Mouse (Mus musculus) mouse trophoblast stem cell (cell line): ENCODE data around the gene Cog1.

Source experiments
- in situ Hi-C, 2 experiments: fragments of 300-500 bp; cut with MseI, MboI; formaldehyde crosslinking; loops; 2 replicates in 1 of 2; 3 replicates in 1 of 2; pipeline ENCODE4 v1.15.1; 2025

Cog1 gene

DNA sequence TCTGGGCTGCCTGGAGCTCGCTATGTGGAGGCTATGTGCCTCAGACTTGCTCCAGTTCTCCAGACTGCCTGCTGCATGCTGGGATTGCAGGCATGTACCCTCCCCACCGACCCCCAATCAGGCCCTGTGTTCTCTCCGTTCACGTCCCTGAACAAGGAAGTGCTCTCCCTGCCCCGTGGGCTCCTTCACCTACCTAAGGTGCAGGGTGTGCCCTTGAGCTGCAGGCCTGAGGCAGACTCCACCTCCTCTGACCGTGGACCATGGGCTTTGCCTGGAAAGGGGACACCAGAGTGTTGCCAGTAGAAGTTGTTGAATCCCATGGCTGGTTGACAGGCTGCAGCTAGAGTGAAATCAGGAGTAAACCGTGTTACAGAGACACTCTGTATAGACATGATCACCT, 50.7 kb downstream of the Cog1 start:
- in situ Hi-C loops = loop anchor here (5.0 kb wide), 2 partner anchors 108 to 113 kb away; no protein-coding TSS in a partner anchor

DNA sequence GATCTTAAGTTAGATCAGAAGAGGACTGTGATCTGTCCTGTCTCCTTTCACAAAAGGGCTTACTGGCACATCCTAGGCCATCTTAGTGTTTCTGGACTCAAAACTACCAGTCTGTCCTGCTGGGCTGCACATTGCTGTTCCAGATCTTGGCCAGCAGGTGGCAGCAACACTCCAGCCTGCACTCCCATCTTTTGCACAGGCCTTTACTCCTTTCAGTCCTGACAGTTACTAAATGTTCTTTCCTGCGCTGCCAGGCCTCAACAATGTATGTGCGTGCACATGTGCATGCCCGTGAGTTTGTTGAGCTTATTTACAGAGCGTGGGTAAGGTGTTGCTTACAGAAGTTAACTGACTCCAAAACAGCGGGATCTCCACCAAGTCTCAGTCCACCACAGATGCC, 54.8 kb downstream of the Cog1 start:
- in situ Hi-C loops = loop anchor here (5.0 kb wide), 2 partner anchors 104 to 109 kb away; no protein-coding TSS in a partner anchor

DNA sequence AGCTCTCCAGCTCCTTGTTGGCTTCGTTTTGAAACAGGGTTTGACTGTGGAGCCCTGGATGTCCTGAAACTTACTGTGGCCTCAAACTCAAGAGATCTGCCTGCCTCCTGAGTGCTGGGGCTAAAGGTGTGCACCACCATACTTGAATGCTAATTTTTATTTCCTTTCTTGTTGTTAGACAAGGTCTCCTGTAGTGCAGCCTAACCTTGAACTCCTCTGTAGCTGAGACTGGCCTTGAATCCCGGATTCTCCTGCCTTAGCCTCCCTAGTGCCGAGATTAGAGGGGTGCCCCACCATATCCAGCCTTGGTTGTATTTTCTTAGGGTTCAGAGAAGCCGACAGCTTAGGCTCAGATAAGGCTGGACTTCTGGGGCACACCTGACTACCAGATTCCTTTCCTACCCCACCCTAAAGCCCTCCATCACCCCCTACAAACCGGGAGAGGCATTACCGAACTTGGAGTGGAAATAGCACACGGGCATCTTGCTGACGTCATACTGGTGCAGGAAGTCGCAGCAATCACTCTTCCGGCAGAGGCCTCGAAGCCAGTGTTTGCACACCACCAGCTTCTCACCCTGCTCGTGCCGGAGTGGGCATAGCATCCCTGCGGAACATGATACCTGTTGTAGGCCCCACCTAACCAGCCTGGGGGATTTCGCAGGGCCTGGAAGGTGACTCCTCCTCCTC, 57.1 kb downstream of the Cog1 start:
- in situ Hi-C loops = no loop called here

DNA sequence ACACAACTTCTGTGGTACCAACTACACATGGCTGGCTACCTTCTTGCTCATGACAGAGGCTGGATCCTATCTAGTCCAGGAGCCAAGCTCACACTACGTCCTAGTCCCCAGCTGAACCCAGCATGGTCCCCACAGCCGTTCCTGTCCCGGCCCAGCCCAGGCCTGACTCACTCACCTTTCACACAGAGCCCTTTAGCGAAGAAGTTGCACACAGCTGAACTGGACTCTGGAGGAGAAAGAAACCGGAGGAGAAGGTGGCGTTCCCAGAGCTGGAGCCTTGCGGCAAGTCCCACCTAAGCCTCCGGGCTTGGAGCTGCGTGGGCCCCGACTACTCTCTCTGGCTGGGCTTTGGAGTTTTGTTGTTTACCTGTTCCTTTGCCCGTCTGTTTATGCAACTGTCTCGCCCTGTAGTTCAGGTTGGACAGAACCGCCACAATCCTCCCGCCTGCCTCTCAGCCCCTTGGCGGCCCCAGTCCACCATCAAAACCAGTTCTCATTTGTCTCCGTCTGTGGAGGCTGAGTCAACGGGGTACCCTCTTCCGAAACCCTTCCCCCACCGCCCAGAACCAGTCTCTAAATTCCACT, 59.8 kb downstream of the Cog1 start:
- in situ Hi-C loops = no loop called here

DNA sequence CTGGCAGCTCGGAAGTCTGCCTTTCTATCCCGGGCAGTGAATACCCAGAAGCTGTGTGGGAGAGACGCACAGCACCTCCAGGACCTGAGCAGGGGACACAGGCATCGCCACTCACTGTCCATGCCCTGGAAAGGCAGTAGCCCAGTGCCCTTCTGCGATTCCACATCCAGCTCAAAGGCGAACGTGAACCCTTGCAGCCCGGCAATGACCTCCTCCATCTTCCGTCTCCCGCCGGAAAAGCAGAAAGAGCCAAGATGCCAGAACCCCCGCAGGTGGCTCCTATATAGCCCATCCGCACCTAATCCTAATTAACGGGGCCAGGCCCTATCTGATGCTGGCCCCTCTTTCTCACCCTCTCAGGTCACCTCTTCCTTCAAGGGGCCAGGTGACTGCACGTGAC, 60.3 kb downstream of the Cog1 start:
- in situ Hi-C loops = no loop called here

DNA sequence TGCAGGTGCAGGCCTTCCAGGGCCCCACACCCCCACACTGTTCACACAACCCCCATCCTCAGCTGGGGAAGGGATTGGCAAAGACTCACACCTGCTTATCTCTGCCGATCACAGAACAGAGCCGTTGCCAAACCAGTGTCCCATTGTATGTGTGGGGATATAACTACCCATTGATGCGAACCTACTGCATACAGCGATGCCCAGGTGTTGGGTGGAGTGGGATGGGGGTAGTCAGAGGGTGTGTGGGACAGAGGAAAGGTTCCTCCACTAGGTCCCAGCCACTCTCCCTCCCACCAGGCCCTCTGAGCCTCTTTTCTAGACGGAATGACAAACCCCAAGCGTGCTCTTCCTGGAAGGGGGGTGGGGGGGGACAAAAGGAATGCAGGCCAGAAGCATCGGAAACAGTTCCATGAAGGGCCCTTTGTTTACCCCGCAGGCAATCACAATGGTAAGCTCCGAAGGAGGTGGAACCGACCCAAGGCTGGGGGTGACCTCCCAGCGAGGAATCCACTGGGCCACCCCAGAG, 60.8 kb downstream of the Cog1 start, which contains the start of gene Cpsf4l:
TSS of gene Cpsf4l (minus strand) at position 287 of the 526 bp plus-strand sequence.
- in situ Hi-C loops = no loop called here

DNA sequence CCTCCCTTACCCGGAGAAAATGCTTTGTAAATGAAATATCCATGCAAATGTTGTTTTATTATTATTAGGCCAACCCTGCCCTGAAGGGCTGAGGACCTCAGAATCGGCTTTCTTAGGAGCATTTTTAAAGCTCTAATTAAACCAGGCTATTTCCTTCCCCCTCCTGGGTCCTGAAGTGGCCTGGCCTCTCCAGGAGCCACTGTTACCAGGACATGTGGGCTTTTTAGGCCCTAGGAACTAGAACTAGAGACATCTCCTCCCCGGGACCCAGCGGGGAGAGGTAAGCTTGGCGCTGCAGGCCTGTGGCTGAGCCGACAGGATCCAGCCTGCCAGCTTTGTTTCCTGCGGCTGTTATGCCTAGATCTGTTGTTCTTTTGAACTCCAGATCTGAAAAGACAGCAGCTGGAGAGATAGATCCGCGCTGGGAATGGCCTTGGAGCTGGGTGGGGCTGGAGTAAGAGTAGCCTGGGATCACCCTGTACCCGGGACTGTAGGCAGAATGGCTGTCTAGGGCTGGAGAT, 61.3 kb downstream of the Cog1 start:
- in situ Hi-C loops = no loop called here

DNA sequence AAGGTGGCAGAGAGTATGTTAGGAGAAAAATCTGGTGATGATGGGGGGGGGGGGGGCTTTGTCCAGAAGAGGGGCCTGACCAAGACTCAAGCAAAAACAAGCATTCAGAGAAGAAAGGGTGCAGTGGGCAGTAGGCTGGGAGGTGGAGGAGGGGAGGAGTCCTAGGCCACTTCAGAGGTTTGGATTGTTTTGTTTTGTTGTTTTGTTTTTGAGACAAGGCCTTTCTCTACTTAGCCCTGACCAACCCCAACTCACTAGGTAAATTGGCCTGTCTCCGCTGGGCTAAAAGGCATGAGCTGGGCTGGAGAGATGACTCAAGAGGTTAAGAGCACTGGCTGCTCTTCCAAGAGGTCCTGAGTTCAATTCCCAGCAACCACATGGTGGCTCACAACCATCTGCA, 62.1 kb downstream of the Cog1 start:
- in situ Hi-C loops = no loop called here

DNA sequence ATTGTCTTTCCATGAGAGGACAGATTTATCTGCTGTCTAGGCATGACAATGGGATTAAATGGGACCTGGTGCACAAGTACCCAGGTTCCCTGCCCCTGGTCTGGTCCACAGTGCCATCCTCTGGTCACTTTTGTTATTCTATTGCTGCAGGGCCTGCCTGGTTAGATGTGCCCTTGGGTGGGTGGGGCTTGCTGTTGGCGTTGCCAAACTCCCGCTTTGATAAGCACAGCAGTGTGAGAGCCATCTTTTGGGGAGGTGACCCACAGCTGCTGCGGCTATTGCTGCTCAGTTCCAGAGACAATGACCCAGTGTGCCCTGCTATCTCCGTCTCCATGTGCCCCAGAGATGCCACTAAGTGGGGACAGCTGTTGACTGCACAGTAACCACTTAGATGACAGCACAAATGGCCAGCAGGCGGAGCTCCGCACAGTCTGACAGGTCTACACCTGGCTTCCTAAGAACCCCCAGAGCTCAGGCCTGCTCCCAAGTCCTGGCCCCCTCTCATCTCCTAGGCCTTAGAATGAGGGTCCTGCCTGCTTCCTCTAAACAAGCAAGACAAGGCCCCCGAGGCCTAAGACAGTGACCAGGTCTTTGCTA, 66.2 kb downstream of the Cog1 start:
- in situ Hi-C loops = no loop called here

DNA sequence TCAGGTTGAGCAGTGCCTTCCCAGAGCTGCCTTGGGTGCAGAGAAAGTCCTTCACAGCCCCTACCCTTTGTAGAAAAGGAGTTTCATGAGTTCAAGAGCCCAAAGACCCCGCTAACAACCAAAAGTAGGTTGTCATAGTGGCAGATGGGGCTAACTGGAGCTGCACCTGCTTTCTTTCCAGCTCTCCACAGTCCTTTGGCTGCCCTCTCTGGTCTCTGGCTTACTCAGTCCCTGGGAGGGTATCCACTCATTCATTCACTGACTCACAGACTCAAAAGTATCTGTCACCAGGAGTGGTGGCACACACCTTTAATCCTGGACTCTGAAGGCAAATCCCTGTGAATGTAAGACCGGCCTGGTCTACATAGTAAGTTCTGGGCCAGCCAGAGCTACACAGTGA, 67.2 kb downstream of the Cog1 start:
- in situ Hi-C loops = no loop called here
